Mouse (Mus musculus): ENCODE data around the gene Nek11. TPM values are rescaled to one million over a fixed set of nuclear protein-coding genes. Genes with fewer than 3 reads are reported as not detected.

The Nek11 gene
- not detected for polyA plus RNA-seq (2014; fragmentation: Illumina TruSeq; extraction: RNeasy Lipid Tissue Mini Kit (QIAGEN cat#74804); ENCODE audit: low read depth, low replicate concordance)

DNA sequence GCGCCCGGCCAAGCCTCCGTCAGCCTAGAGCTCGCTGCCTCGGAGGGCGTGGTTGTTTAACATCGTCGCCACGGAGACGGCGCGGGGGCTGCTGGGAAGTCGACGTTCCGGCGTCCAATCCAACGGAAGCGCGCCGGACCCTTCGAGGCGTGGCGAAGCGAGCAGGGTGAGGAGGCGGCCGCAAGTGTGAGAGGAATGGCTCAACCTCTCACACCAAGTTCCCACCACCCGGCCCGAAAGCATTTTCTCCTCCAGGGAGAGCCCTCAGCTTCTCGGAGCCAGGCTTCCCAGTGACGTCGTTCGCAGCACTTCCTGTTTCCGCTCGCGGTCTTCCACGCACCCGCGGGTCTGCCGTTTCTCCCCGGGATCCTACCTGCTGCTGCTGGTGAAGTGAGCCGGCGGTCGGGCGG lies at the start of gene Nek11, which contains the start of gene Aste1:
Gene Nek11 (minus strand): TSS at position 307 of the 410 bp plus-strand sequence.
Gene Aste1 (plus strand): TSS at position 175 of the 410 bp plus-strand sequence.

DNA sequence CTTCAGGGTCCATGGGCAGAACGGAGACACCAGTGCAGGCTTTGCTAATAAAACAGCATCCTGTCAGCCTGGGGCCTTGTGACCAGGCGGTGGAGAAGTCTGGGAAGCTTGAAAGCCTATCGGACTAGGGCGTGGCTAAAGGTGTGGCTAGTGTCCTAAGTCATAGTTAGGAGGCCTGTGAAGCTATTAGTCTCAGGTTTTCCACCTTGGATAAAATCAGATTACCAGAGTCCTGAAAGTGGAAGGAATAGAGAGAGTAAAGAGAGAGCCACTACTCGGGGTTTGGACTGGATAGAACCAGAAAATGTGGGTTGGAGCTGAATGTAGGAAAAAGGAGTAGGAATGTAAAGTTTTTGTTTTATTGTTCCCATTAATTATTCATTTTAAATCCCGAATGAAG lies 250.3 kb downstream of the Nek11 start, which contains the start of gene 1700080E11Rik:
Gene 1700080E11Rik (minus strand): TSS at position 101 of the 400 bp plus-strand sequence.

DNA sequence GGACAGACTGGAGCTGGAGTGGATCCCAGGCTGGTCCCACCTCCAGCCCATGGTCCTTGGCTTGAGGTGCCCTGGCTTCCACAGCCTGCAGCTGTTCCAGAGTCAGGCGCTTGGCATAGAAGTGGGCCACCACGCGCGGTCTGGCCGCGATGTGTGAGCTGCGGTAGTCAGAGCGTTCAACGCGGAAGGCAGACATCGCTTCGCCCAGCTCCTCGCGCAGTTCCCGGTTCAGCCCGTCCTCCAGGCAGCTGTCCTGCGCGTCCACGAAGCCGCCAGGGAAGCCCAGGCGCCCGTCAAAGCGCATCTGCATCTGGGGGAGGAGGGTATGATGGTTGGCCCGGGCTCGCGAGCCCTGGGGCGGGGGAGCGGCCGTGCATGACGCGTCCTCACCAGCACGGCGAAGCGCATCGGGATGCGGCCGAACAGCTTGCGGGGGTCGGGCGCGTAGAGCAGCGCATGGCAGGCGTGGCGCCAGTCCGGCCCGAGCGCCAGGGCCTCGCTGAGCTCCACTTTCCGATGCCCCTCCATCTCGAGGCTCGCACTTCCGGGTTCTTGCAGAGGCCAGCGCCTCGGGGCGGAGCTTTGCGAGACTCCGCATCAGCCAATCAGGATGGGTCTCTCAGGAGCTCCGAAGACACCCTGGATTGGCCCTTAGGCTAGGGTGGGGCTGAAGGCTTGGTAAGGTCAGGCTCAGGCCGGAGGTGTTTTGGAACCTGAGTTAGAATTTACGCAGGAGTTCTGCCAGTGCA lies 263.9 kb downstream of the Nek11 start, which contains the start of gene Nudt16:
Gene Nudt16 (minus strand): TSS at position 572 of the 749 bp plus-strand sequence.

Other genes with a start within 250 kb of the Nek11 start
- gene Aste1, start 132 bp downstream of the Nek11 start, polyA plus RNA-seq (2014; fragmentation: Illumina TruSeq; extraction: RNeasy Lipid Tissue Mini Kit (QIAGEN cat#74804); ENCODE audit: low read depth, low replicate concordance), result 7.5 TPM
- 48.6 TPM for gene Atp2c1, start 131.8 kb upstream of the Nek11 start, polyA plus RNA-seq (2014; fragmentation: Illumina TruSeq; extraction: RNeasy Lipid Tissue Mini Kit (QIAGEN cat#74804); ENCODE audit: low read depth, low replicate concordance)
- 8.9 TPM for gene Pik3r4, start 247.5 kb upstream of the Nek11 start, polyA plus RNA-seq (2014; fragmentation: Illumina TruSeq; extraction: RNeasy Lipid Tissue Mini Kit (QIAGEN cat#74804); ENCODE audit: low read depth, low replicate concordance)